In genomic region chr5:36725861-36726260, GRCm38 (mm10) we compare ENCODE assay signal across 11 mouse cellular contexts. TPM values are rescaled to one million over a fixed set of nuclear protein-coding genes. Genes with fewer than 3 reads are reported as not detected.
DNase-seq lines count a peak whose midpoint lies in the region; ATAC-seq and TF ChIP-seq lines count a peak whose summit lies in the region.
"Had no signal": no experiment of that assay in that cellular context is flagged by ENCODE, and none has a peak within 500 bp of the region (broad histone marks: within the 10 kb centered on the region; RNA-seq: fewer than 3 reads in every experiment).

No protein-coding gene starts in this region.

- TF ChIP-seq CTCF in heart, adult 2 months (IDR thresholded peaks at IDR 0.05) = no peak

- 76% methylated on average over 12 of the region's 12 CpGs for WGBS in heart, adult 2 months
- 71% methylated on average over 12 of the region's 12 CpGs for WGBS in embryonic facial prominence, embryonic 10.5 days
- 36% methylated on average over 12 of the region's 12 CpGs for WGBS in kidney, embryonic 16.5 days
- 71% methylated on average over 12 of the region's 12 CpGs for WGBS in liver, embryonic 16.5 days (ENCODE audit: insufficient replicate concordance)

- H3K4me2 ChIP-seq in kidney, embryonic 16.5 days (replicated peaks; ENCODE audit: low read depth, low read length) = peak overlapping the region; percentile 33
- 0 out of 2 replicates have a peak overlapping the region, but pooled peaks have one; percentile 14 for H3K4me2 ChIP-seq in liver, embryonic 16.5 days (ENCODE audit: low read depth, low read length)
- H3K4me2 ChIP-seq: heart, embryonic 11.5 days had no signal

- no peaks in the 10 kb centered on the region for H3K36me3 ChIP-seq in heart, adult 2 months (ENCODE audit: control insufficient read depth, insufficient read depth, low read length)
- H3K36me3 ChIP-seq in embryonic facial prominence, embryonic 10.5 days (replicated peaks) = no peaks in the 10 kb centered on the region
- H3K36me3 ChIP-seq in kidney, embryonic 16.5 days (ENCODE audit: insufficient read depth, low read length) = no peaks in the 10 kb centered on the region
- H3K36me3 ChIP-seq in liver, embryonic 16.5 days (ENCODE audit: control insufficient read depth, insufficient read depth) = no peaks in the 10 kb centered on the region

- intact Hi-C loops in heart, adult 2 months (cut with DNase I) = no loop called here

- ATAC-seq in kidney, embryonic 16.5 days (ENCODE audit: low FRiP score, low TSS enrichment) = peak; percentile 62; the same call in 1 of the 2 replicates
- no peak for ATAC-seq in liver, embryonic 16.5 days (ENCODE audit: low read depth)
- ATAC-seq: hindbrain, embryonic 16.5 days had no signal

- no peaks in the 10 kb centered on the region for H3K9me3 ChIP-seq in embryonic facial prominence, embryonic 10.5 days
- no peaks in the 10 kb centered on the region for H3K9me3 ChIP-seq in kidney, embryonic 16.5 days (ENCODE audit: low read length)
- no peaks in the 10 kb centered on the region for H3K9me3 ChIP-seq in liver, embryonic 16.5 days (replicated peaks; ENCODE audit: control insufficient read depth, low read length)

- no peaks in the 10 kb centered on the region for H3K79me2 ChIP-seq in heart, adult 2 months (replicated peaks; ENCODE audit: control insufficient read depth, insufficient read depth, low read length)

- TF ChIP-seq EP300 in heart, adult 2 months (IDR thresholded peaks at IDR 0.05; ENCODE audit: insufficient read depth, low read depth, low read length) = no peak

- no peak overlapping the region; the same call in 1 of the 2 replicates for H3K4me3 ChIP-seq in heart, adult 2 months
- no peak overlapping the region for H3K4me3 ChIP-seq in embryonic facial prominence, embryonic 10.5 days
- no peak overlapping the region for H3K4me3 ChIP-seq in kidney, embryonic 16.5 days (ENCODE audit: low read length)
- H3K4me3 ChIP-seq in liver, embryonic 16.5 days (ENCODE audit: low read depth, low read length) = 0 out of 2 replicates have a peak overlapping the region, but pooled peaks have one; percentile 5
- H3K4me3 ChIP-seq: erythroblast, embryonic 14.5 days had no signal

- H3K4me1 ChIP-seq in heart, adult 2 months (ENCODE audit: control insufficient read depth, insufficient read depth, low read length) = peaks cover 6% of the 10 kb centered on the region
- peaks cover 23% of the 10 kb centered on the region for H3K4me1 ChIP-seq in embryonic facial prominence, embryonic 10.5 days
- peaks cover 8% of the 10 kb centered on the region for H3K4me1 ChIP-seq in kidney, embryonic 16.5 days (ENCODE audit: insufficient read depth, low read length)
- H3K4me1 ChIP-seq in liver, embryonic 16.5 days (ENCODE audit: control insufficient read depth, low read depth, low read length) = peaks cover 55% of the 10 kb centered on the region

- H3K27ac ChIP-seq in heart, adult 2 months = peak overlapping the region; percentile 44
- no peak overlapping the region for H3K27ac ChIP-seq in embryonic facial prominence, embryonic 10.5 days (replicated peaks)
- peak overlapping the region; percentile 67 for H3K27ac ChIP-seq in kidney, embryonic 16.5 days (ENCODE audit: low read length)
- H3K27ac ChIP-seq in liver, embryonic 16.5 days (ENCODE audit: low read length) = peak overlapping the region; percentile 86

- no peak overlapping the region for H3K9ac ChIP-seq in heart, adult 2 months (ENCODE audit: low read depth, low read length)
- peak overlapping the region; percentile 18; the same call in 1 of the 2 replicates for H3K9ac ChIP-seq in kidney, embryonic 16.5 days (replicated peaks; ENCODE audit: low read length)
- no peak overlapping the region for H3K9ac ChIP-seq in liver, embryonic 16.5 days (ENCODE audit: low read depth, low read length)

- H3K27me3 ChIP-seq in heart, adult 2 months (ENCODE audit: control insufficient read depth, insufficient read depth, low read length) = no peaks in the 10 kb centered on the region
- H3K27me3 ChIP-seq in embryonic facial prominence, embryonic 10.5 days (replicated peaks; ENCODE audit: low read depth, poor library complexity, severe bottlenecking) = no peaks in the 10 kb centered on the region
- H3K27me3 ChIP-seq in kidney, embryonic 16.5 days (ENCODE audit: insufficient read depth, low read length) = no peaks in the 10 kb centered on the region
- no peaks in the 10 kb centered on the region for H3K27me3 ChIP-seq in liver, embryonic 16.5 days (ENCODE audit: control insufficient read depth, insufficient read depth, low read depth, low read length)

- no peak for DNase-seq in heart, adult 2 months
- DNase-seq in heart, postnatal 4 days = no peak
- peak; percentile 16 for DNase-seq in embryonic facial prominence, embryonic 10.5 days (ENCODE audit: low spot score)
- DNase-seq in layer of hippocampus, adult 18-20 months (ENCODE audit: low spot score in 2 of 2) = no peak
- no peak for DNase-seq in frontal cortex, postnatal 14 days (ENCODE audit: low spot score in 2 of 2)
- DNase-seq in ovary, adult 18-20 months (ENCODE audit: low spot score) = no peak

- no peak for TF ChIP-seq POLR2A in heart, adult 2 months (IDR thresholded peaks at IDR 0.05; ENCODE audit: insufficient read depth, low read depth, low read length)

RNA-seq across cellular contexts. Expression of gene Bloc1s4, which starts 22.6 kb away (rescaled TPM):
- 10 to 100 TPM; 11.1 to 13.5 TPM for total RNA-seq in heart, adult 2 months (2021)
- polyA plus RNA-seq in heart, adult 2 months (2012; rRNA removed) = 8.8 and 9.7 TPM in 2 replicates
- 10 to 100 TPM; 11.6 to 13.7 TPM for total RNA-seq in heart, postnatal 4 days (2021)
- polyA plus RNA-seq in embryonic facial prominence, embryonic 10.5 days (2016; fragmentation: Nextera tagmentation; extraction: Ambion mirVana) = 20.5 and 24.2 TPM in 2 replicates
- polyA plus RNA-seq in kidney, embryonic 16.5 days (2015; fragmentation: Nextera tagmentation; extraction: Ambion mirVana) = 24.9 and 25.4 TPM in 2 replicates
- 11.3 and 12.6 TPM in 2 replicates for polyA plus RNA-seq in liver, embryonic 16.5 days (2015; fragmentation: Nextera tagmentation; extraction: Ambion mirVana)
- 10 to 100 TPM; 23.7 to 25.2 TPM for total RNA-seq in layer of hippocampus, adult 18-20 months (2021)

RNA-seq across cellular contexts. Expression of gene D5Ertd579e, which starts 30.0 kb away (rescaled TPM):
- 100 to 1,000 TPM in 1 of 2 experiments, 10 to 100 TPM in 1; 81.8 to 104 TPM for total RNA-seq in heart, adult 2 months (2021)
- 22.5 and 45.3 TPM in 2 replicates for polyA plus RNA-seq in heart, adult 2 months (2012; rRNA removed)
- 100 to 1,000 TPM; 101 to 105 TPM for total RNA-seq in heart, postnatal 4 days (2021)
- 25.7 and 28.5 TPM in 2 replicates for polyA plus RNA-seq in embryonic facial prominence, embryonic 10.5 days (2016; fragmentation: Nextera tagmentation; extraction: Ambion mirVana)
- polyA plus RNA-seq in kidney, embryonic 16.5 days (2015; fragmentation: Nextera tagmentation; extraction: Ambion mirVana) = 18.4 and 20.7 TPM in 2 replicates
- 22.6 and 23.2 TPM in 2 replicates for polyA plus RNA-seq in liver, embryonic 16.5 days (2015; fragmentation: Nextera tagmentation; extraction: Ambion mirVana)
- 10 to 100 TPM; 89.0 to 98.6 TPM for total RNA-seq in layer of hippocampus, adult 18-20 months (2021)
